Mouse (Mus musculus): ENCODE data around the gene Tcl1b2.
"Not testable (repeated sequence)": the region's sequence is repeated elsewhere in the genome, so short reads cannot be mapped to it uniquely, and the experiment has no call there.

DNA sequence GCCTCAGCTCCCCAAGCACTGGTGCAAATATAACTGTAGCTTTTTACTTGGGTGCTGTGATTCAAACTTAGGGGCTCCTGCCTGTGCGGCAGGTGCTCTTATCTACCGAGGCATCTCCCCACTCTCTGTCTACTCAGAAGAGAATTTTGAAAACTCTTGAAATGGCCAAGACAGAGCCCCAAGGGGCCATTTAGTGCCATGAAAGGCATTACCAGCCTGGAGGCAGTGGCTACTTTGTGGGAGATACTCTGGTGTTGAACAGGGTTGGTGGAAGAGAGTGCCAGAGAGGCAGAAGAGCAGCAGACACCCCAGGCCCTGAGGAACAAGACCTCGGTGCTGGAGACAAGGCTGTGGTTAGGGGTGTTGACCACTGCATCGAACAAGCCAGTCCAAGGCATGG is 11.0 kb upstream of the Tcl1b2 start:
- not testable (repeated sequence) for TF ChIP-seq CTCF (IDR thresholded peaks at IDR 0.05; ENCODE audit: low read depth, low read length); POLR2A (IDR thresholded peaks at IDR 0.05; ENCODE audit: extremely low read depth, insufficient read depth, low read length)
